ENCODE assay signal across 24 mouse cellular contexts in genomic region chr3:126359760-126360159, GRCm38 (mm10). TPM values are rescaled to one million over a fixed set of nuclear protein-coding genes. Genes with fewer than 3 reads are reported as not detected.
DNase-seq lines count a peak whose midpoint lies in the region; ATAC-seq lines count a peak whose summit lies in the region.
"Had no signal": no experiment of that assay in that cellular context is flagged by ENCODE, and none has a peak within 500 bp of the region (broad histone marks: within the 10 kb centered on the region; RNA-seq: fewer than 3 reads in every experiment).

No protein-coding gene starts in this region.

- H3K27me3 ChIP-seq in limb, embryonic 11.5 days (ENCODE audit: control insufficient read depth, insufficient read depth, low read length), result no peaks in the 10 kb centered on the region
- H3K27me3 ChIP-seq in limb, embryonic 10.5 days (ENCODE audit: low read depth, poor library complexity, severe bottlenecking), result peaks cover 19% of the 10 kb centered on the region
- H3K27me3 ChIP-seq in midbrain, embryonic 16.5 days (ENCODE audit: control insufficient read depth, insufficient read depth, low read depth, low read length), result no peaks in the 10 kb centered on the region
- H3K27me3 ChIP-seq: CH12.LX, Patski had no signal

- no peaks in the 10 kb centered on the region for H3K4me1 ChIP-seq in limb, embryonic 11.5 days (ENCODE audit: control insufficient read depth, insufficient read depth, low read length)
- peaks cover 22% of the 10 kb centered on the region for H3K4me1 ChIP-seq in limb, embryonic 10.5 days
- H3K4me1 ChIP-seq in midbrain, embryonic 16.5 days (ENCODE audit: control insufficient read depth, insufficient read depth, low read length), result peaks cover 3% of the 10 kb centered on the region; the same call in 1 of the 2 replicates

- whole genome bisulfite sequencing in limb, embryonic 11.5 days, result 8% methylated on average over 1 of the region's 1 CpGs
- WGBS in limb, embryonic 10.5 days, result 29% methylated on average over 1 of the region's 1 CpGs
- 48% methylated on average over 1 of the region's 1 CpGs for WGBS in midbrain, embryonic 16.5 days

- H3K36me3 ChIP-seq in limb, embryonic 11.5 days (ENCODE audit: control insufficient read depth, insufficient read depth, low read length), result no peaks in the 10 kb centered on the region
- H3K36me3 ChIP-seq in limb, embryonic 10.5 days, result no peaks in the 10 kb centered on the region
- H3K36me3 ChIP-seq in midbrain, embryonic 16.5 days (ENCODE audit: control insufficient read depth, insufficient read depth, low read length), result no peaks in the 10 kb centered on the region
- H3K36me3 ChIP-seq: G1E had no signal

- no peak overlapping the region for H3K9ac ChIP-seq in limb, embryonic 11.5 days (ENCODE audit: low read length)
- H3K9ac ChIP-seq in midbrain, embryonic 16.5 days (ENCODE audit: low read depth, low read length), result no peak overlapping the region

- H3K27ac ChIP-seq in limb, embryonic 11.5 days (replicated peaks; ENCODE audit: low read depth, low read length), result no peak overlapping the region
- no peak overlapping the region for H3K27ac ChIP-seq in limb, embryonic 10.5 days
- no peak overlapping the region for H3K27ac ChIP-seq in midbrain, embryonic 16.5 days (ENCODE audit: low read length)

- H3K4me2 ChIP-seq in limb, embryonic 11.5 days (ENCODE audit: low read depth, severe bottlenecking), result no peak overlapping the region
- no peak overlapping the region for H3K4me2 ChIP-seq in midbrain, embryonic 16.5 days (ENCODE audit: low read length)

- no peaks in the 10 kb centered on the region for H3K9me3 ChIP-seq in limb, embryonic 11.5 days (ENCODE audit: control insufficient read depth, low read length)
- no peaks in the 10 kb centered on the region for H3K9me3 ChIP-seq in limb, embryonic 10.5 days (replicated peaks)
- no peaks in the 10 kb centered on the region for H3K9me3 ChIP-seq in midbrain, embryonic 16.5 days (replicated peaks; ENCODE audit: control insufficient read depth, low read length, poor library complexity, severe bottlenecking)

- no peak overlapping the region for H3K4me3 ChIP-seq in limb, embryonic 11.5 days (ENCODE audit: low read depth, low read length)
- H3K4me3 ChIP-seq in limb, embryonic 10.5 days, result no peak overlapping the region
- H3K4me3 ChIP-seq in midbrain, embryonic 16.5 days (ENCODE audit: low read depth, low read length), result no peak overlapping the region

- ATAC-seq in limb, embryonic 11.5 days (ENCODE audit: insufficient number of reproducible peaks, low FRiP score, low TSS enrichment, low read depth), result peak; percentile 53
- ATAC-seq in inflammation-experienced regulatory T-cells, adult 6 months, result no peak
- no peak for ATAC-seq in midbrain, embryonic 16.5 days
- ATAC-seq: activated CD4-positive, CD25-positive, alpha-beta regulatory T cell, adult 4 months; CD4-positive, CD25-positive, alpha-beta regulatory T cell, adult 4 months; Patski had no signal

- DNase-seq in limb, embryonic 11.5 days (ENCODE audit: low spot score), result no peak
- DNase-seq in limb, embryonic 10.5 days (ENCODE audit: low spot score), result no peak
- DNase-seq in 3T3-L1 (ENCODE audit: low read depth, low spot score) (peak; percentile 48), NIH3T3 (ENCODE audit: low read depth) (peak; percentile 48)
- peak; percentile 52 for DNase-seq in forelimb bud, embryonic 11.5 days (ENCODE audit: low read depth, low spot score)
- DNase-seq in yolk sac, embryonic 10.5 days (ENCODE audit: low spot score), result no peak
- DNase-seq: adrenal gland, adult 2 months; adrenal gland, adult 8-10 months; adrenal gland, postnatal 10 days; adrenal gland, postnatal 14 days; adrenal gland, postnatal 25 days; adrenal gland, postnatal 36 days; B cell, adult 2 months; cerebellum, adult 11 months; cerebellum, adult 11-12 months; cerebellum, adult 18-20 months; cerebellum, adult 2 months had no signal

RNA-seq across cellular contexts. Expression of gene Arsj, which starts 3.7 kb away (rescaled TPM):
- 1.2 and 1.8 TPM in 2 replicates for polyA plus RNA-seq in limb, embryonic 11.5 days (2014; fragmentation: Nextera tagmentation; extraction: Ambion mirVana)
- polyA plus RNA-seq in limb, embryonic 10.5 days (2016; fragmentation: Nextera tagmentation; extraction: Ambion mirVana), result 0.59 and 0.95 TPM in 2 replicates
- not detected for polyA plus RNA-seq in inflammation-experienced regulatory T-cells, adult 6 months (2017; shearing (Covaris generic))
- polyA plus RNA-seq in midbrain, embryonic 16.5 days (2015; fragmentation: Nextera tagmentation; extraction: Ambion mirVana), result 0.24 and 0.45 TPM in 2 replicates
- polyA plus RNA-seq: activated CD4-positive, CD25-positive, alpha-beta regulatory T cell, adult 4 months; CD4-positive, CD25-positive, alpha-beta regulatory T cell, adult 4 months; G1E had no signal

Comparison
In these comparisons a context has a peak if more than half of its experiments do, and no peak if none do; other contexts are left out.
1. DNase-seq: peak in 3T3-L1 (single experiment), NIH3T3 (single experiment) and forelimb bud, embryonic 11.5 days (single experiment); none in limb, embryonic 11.5 days (single experiment), limb, embryonic 10.5 days (single experiment) and yolk sac, embryonic 10.5 days (single experiment).